Mouse (Mus musculus) bone marrow macrophage, adult 2 months (primary cell): ENCODE data around the gene Poc1a.

Experiments
- CTCF ChIP-seq: IDR thresholded peaks from 2 replicates; pipeline ENCODE4 v1.5.1; 2012; ENCODE audit warnings: low read depth, mild to moderate bottlenecking, low read length, moderate library complexity
- POLR2A ChIP-seq: IDR thresholded peaks from 2 replicates; pipeline ENCODE4 v1.6.1; 2012; ENCODE audit warnings: mild to moderate bottlenecking, low read depth, low read length, borderline replicate concordance

- no peak for TF ChIP-seq POLR2A
- TF ChIP-seq CTCF = no peak
Observed at GRCm38 (mm10) chr9:106371776-106372175, 90.9 kb downstream of the Poc1a start.
